Mouse (Mus musculus) hindbrain, embryonic 12.5 days (tissue): ENCODE data around the gene Fam167b. TPM values are rescaled to one million over a fixed set of nuclear protein-coding genes. Genes with fewer than 3 reads are reported as not detected.

ENCODE experiments used
- ATAC-seq: fragments of 200-750 bp; cut with Nextera tagmentation; 2 replicates; pipeline ENCODE4 v1.8.0; 2017; ENCODE audit warnings: moderate TSS enrichment; ENCODE audit not compliant: low FRiP score
- H3K27ac ChIP-seq: fragments of 300-500 bp; sonication (generic); 2 replicates; pipeline ENCODE4 v1.5.1; 2016; ENCODE audit warnings: mild to moderate bottlenecking
- H3K27me3 ChIP-seq: fragments of 300-500 bp; sonication (generic); 2 replicates; pipeline ENCODE4 v1.6.1; 2016; ENCODE audit warnings: mild to moderate bottlenecking
- H3K36me3 ChIP-seq: fragments of 300-500 bp; sonication (generic); 2 replicates; pipeline ENCODE4 v1.6.1; 2016; ENCODE audit warnings: mild to moderate bottlenecking
- H3K4me1 ChIP-seq: fragments of 300-500 bp; sonication (generic); 2 replicates; pipeline ENCODE4 v1.6.1; 2016
- H3K4me2 ChIP-seq: fragments of 300-500 bp; sonication (generic); replicated peaks from 2 replicates; pipeline ENCODE4 v1.6.1; 2016; ENCODE audit warnings: mild to moderate bottlenecking
- H3K4me3 ChIP-seq: fragments of 300-500 bp; sonication (generic); 2 replicates; pipeline ENCODE4 v1.5.1; 2016; ENCODE audit warnings: mild to moderate bottlenecking
- H3K9ac ChIP-seq: fragments of 300-500 bp; sonication (generic); 2 replicates; pipeline ENCODE4 v1.6.1; 2016; ENCODE audit warnings: mild to moderate bottlenecking, moderate library complexity
- H3K9me3 ChIP-seq: fragments of 300-500 bp; sonication (generic); replicated peaks from 2 replicates; pipeline ENCODE4 v1.6.1; 2016; ENCODE audit warnings: mild to moderate bottlenecking
- WGBS: fragments of 180-500 bp; shearing (Covaris S2); methylation state at CpG from one replicate; pipeline ENCODE4 v1.1.7; 2016; 5-methylcytosine and 5-hydroxymethylcytosine counted together
- polyA plus RNA-seq: library from polyadenylated mRNA; unstranded; fragments of >200 nt; fragmentation: Nextera tagmentation; extraction: Ambion mirVana; gene quantifications from 2 replicates; pipeline ENCODE4 v1.2.1, GENCODE M21; 2016

The Fam167b gene
- polyA plus RNA-seq, 1 experiment from 2014 or later, result 1.7 TPM

- peak; percentile 86 for ATAC-seq
- Histone ChIP-seq H3K4me3 (peak within 1 kb of the TSS; percentile 51), H3K27me3 (no peaks in the 10 kb centered on the region), H3K4me2 (peak within 1 kb of the TSS; percentile 70), H3K36me3 (peaks cover 17% of the 10 kb centered on the region), H3K9ac (peak within 1 kb of the TSS; percentile 77), H3K4me1 (peaks cover 27% of the 10 kb centered on the region), H3K9me3 (no peaks in the 10 kb centered on the region), H3K27ac (peak within 1 kb of the TSS; percentile 83)
- WGBS, result 4% methylated on average over 44 of the region's 44 CpGs
These were observed 40.7 kb upstream of the Fam167b start, which contains the start of gene Iqcc for GRCm38 (mm10) chr4:129618786-129619691. Gene Iqcc, minus strand, starts transcription at chr4:129619099.

GRCm38 (mm10) chr4:129618031-129618430 lies 39.7 kb upstream of the Fam167b start:
- H3K36me3 ChIP-seq, result peaks cover 17% of the 10 kb centered on the region
- H3K9ac ChIP-seq, result peak overlapping the region; percentile 77
- no peaks in the 10 kb centered on the region for H3K27me3 ChIP-seq
- H3K4me2 ChIP-seq, result peak overlapping the region; percentile 70
- no peak for ATAC-seq
- peak overlapping the region; percentile 51 for H3K4me3 ChIP-seq
- H3K27ac ChIP-seq, result no peak overlapping the region
- H3K9me3 ChIP-seq, result no peaks in the 10 kb centered on the region
- H3K4me1 ChIP-seq, result peaks cover 24% of the 10 kb centered on the region
- WGBS, result 93% methylated on average over 5 of the region's 5 CpGs

GRCm38 (mm10) chr4:129617121-129617641 lies 38.8 kb upstream of the Fam167b start:
- Histone ChIP-seq H3K9ac (no peak overlapping the region), H3K9me3 (no peaks in the 10 kb centered on the region), H3K27me3 (no peaks in the 10 kb centered on the region), H3K4me2 (no peak overlapping the region), H3K4me3 (no peak overlapping the region), H3K36me3 (peaks cover 17% of the 10 kb centered on the region), H3K27ac (no peak overlapping the region), H3K4me1 (peaks cover 16% of the 10 kb centered on the region)
- ATAC-seq, result no peak
- 93% methylated on average over 7 of the region's 7 CpGs for WGBS

DNA sequence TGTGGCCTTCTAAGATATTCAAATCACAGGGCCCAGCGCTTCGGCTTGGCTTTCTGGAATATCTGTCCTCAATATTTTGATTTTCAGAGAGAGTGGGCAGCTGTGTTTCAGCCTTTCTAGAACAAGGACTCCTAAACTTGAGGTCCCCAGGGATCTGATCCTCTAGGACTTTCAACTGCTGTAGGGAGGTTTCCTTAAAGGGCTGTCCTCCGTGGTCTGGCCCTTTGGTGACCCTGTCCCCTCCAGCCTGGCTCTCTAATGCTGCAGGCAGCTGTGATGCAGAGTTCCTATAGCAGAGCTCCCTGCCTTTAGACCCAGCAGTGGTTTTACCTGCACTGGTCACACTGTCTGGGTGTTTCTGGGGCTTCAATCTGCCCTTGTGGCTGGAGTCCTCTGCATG lies 38.3 kb upstream of the Fam167b start:
- no peak overlapping the region for H3K4me2 ChIP-seq
- H3K4me3 ChIP-seq, result no peak overlapping the region
- H3K4me1 ChIP-seq, result peaks cover 11% of the 10 kb centered on the region
- WGBS, result 91% methylated on average over 3 of the region's 3 CpGs
- H3K27ac ChIP-seq, result no peak overlapping the region
- H3K27me3 ChIP-seq, result no peaks in the 10 kb centered on the region
- H3K9ac ChIP-seq, result no peak overlapping the region
- no peaks in the 10 kb centered on the region for H3K9me3 ChIP-seq
- ATAC-seq, result no peak
- H3K36me3 ChIP-seq, result peaks cover 17% of the 10 kb centered on the region

- no peaks in the 10 kb centered on the region for H3K27me3 ChIP-seq
- no peak overlapping the region for H3K4me2 ChIP-seq
- H3K27ac ChIP-seq, result no peak overlapping the region
- WGBS, result 89% methylated on average over 9 of the region's 9 CpGs
- no peak for ATAC-seq
- H3K4me1 ChIP-seq, result peaks cover 11% of the 10 kb centered on the region
- H3K9ac ChIP-seq, result no peak overlapping the region
- H3K36me3 ChIP-seq, result peaks cover 17% of the 10 kb centered on the region
- H3K9me3 ChIP-seq, result no peaks in the 10 kb centered on the region
- H3K4me3 ChIP-seq, result no peak overlapping the region
These were observed 37.5 kb upstream of the Fam167b start for GRCm38 (mm10) chr4:129615801-129616290.

- no peaks in the 10 kb centered on the region for H3K27me3 ChIP-seq
- 82% methylated on average over 6 of the region's 6 CpGs for WGBS
- no peak within 1 kb of the TSS for H3K9ac ChIP-seq
- H3K9me3 ChIP-seq, result no peaks in the 10 kb centered on the region
- H3K27ac ChIP-seq, result no peak within 1 kb of the TSS
- peaks cover 27% of the 10 kb centered on the region for H3K36me3 ChIP-seq
- peaks cover 9% of the 10 kb centered on the region for H3K4me1 ChIP-seq
- no peak within 1 kb of the TSS for H3K4me2 ChIP-seq
- ATAC-seq, result no peak
- no peak within 1 kb of the TSS for H3K4me3 ChIP-seq
These were observed 35.7 kb upstream of the Fam167b start, which contains the start of gene Dcdc2b for GRCm38 (mm10) chr4:129614093-129614492. Gene Dcdc2b, minus strand, starts transcription at chr4:129614257.

DNA sequence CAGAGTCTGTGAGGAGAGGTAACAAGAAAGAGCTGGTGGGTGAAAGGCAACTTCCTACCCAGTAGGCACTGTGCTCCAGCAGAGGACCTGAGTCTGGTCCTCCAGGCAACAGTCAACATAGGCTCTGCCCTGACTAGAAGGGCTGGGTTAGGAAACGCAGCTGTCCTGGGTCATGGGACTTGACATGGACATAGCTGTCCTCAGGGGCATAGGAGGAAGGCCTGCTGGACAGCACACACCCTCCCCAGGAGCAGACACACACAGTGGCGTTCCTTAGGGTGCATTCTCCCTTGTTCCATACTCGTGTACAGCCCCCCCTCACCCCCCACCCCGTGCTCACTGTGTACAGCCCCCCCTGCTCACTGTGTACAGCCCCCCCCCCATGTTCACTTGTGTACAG lies 32.1 kb upstream of the Fam167b start:
- H3K27ac ChIP-seq, result no peak overlapping the region
- no peaks in the 10 kb centered on the region for H3K9me3 ChIP-seq
- ATAC-seq, result no peak
- 72% methylated on average over 4 of the region's 4 CpGs for WGBS
- no peak overlapping the region for H3K4me3 ChIP-seq
- H3K27me3 ChIP-seq, result no peaks in the 10 kb centered on the region
- H3K36me3 ChIP-seq, result peaks cover 33% of the 10 kb centered on the region
- H3K4me2 ChIP-seq, result no peak overlapping the region
- no peaks in the 10 kb centered on the region; the same call in none of the 2 replicates for H3K4me1 ChIP-seq
- no peak overlapping the region for H3K9ac ChIP-seq

DNA sequence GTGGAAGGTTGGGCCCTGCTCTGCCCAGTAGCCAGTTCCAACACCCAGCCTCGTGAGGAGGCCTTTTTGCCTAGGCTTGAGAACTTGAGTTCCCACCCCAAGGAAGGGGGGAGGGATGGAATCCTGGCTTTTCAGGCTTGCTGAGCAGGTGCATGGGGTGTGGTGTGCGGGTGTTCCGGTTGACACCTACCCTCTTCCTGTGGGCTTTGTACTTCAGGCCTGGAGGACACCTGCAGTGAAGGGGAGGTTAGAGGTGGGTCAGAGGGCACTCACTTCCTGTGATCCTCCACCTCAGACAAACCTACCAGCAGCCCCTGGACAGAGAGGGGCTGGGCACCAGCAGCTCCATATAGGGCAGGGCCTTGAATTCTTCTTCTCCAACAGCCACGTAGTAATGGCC lies 31.7 kb upstream of the Fam167b start:
- peak; percentile 18; the same call in 1 of the 2 replicates for ATAC-seq
- H3K9me3 ChIP-seq, result no peaks in the 10 kb centered on the region
- no peaks in the 10 kb centered on the region; the same call in none of the 2 replicates for H3K4me1 ChIP-seq
- no peaks in the 10 kb centered on the region for H3K27me3 ChIP-seq
- WGBS, result 60% methylated on average over 4 of the region's 4 CpGs
- no peak overlapping the region for H3K4me3 ChIP-seq
- H3K36me3 ChIP-seq, result peaks cover 36% of the 10 kb centered on the region
- H3K4me2 ChIP-seq, result no peak overlapping the region
- H3K9ac ChIP-seq, result no peak overlapping the region
- no peak overlapping the region for H3K27ac ChIP-seq

GRCm38 (mm10) chr4:129609139-129609631 lies 30.8 kb upstream of the Fam167b start:
- Histone ChIP-seq H3K4me2 (no peak overlapping the region), H3K27me3 (no peaks in the 10 kb centered on the region), H3K36me3 (peaks cover 44% of the 10 kb centered on the region), H3K4me1 (no peaks in the 10 kb centered on the region; the same call in none of the 2 replicates), H3K9me3 (no peaks in the 10 kb centered on the region), H3K9ac (no peak overlapping the region), H3K27ac (0 out of 2 replicates have a peak overlapping the region, but pooled peaks have one; percentile 5), H3K4me3 (no peak overlapping the region)
- ATAC-seq, result no peak; the same call in 1 of the 2 replicates
- 86% methylated on average over 12 of the region's 12 CpGs for WGBS

DNA sequence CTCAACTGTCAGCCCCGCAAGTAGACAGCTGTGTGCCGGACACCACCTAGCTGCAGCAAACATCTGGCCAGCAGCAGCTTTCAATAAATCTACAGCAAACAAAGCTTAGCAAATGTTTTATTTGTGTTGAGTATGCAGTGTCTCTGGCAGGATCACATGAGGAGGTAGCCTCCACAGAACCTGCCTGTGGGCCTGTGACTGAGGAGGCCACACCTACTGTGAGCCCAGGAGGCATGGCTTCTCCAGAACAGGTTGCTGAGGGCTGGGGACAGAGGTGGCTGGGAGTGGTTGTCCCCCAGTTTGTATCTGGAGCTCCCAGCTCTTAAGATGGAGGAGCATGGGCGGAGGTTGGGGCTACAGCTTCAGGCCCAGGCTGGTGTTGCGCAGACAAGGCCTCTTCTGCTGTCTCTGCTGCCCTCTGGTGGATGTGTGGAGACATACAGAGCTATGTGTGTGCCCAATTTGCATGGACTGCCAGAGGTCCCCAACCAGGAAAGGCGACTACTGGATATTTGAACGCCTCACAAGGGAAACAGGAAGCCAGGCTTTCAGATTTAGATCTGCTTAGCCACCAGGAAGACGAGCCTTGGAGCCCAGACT lies 30.2 kb upstream of the Fam167b start:
- no peak overlapping the region for H3K4me2 ChIP-seq
- no peaks in the 10 kb centered on the region for H3K27me3 ChIP-seq
- peak overlapping the region; percentile 8; the same call in 1 of the 2 replicates for H3K9ac ChIP-seq
- H3K4me1 ChIP-seq, result no peaks in the 10 kb centered on the region; the same call in none of the 2 replicates
- H3K4me3 ChIP-seq, result no peak overlapping the region
- H3K36me3 ChIP-seq, result peaks cover 51% of the 10 kb centered on the region
- WGBS, result 35% methylated on average over 7 of the region's 7 CpGs
- H3K9me3 ChIP-seq, result no peaks in the 10 kb centered on the region
- peak overlapping the region; percentile 37; the same call in 1 of the 2 replicates for H3K27ac ChIP-seq
- ATAC-seq, result peak; percentile 84

DNA sequence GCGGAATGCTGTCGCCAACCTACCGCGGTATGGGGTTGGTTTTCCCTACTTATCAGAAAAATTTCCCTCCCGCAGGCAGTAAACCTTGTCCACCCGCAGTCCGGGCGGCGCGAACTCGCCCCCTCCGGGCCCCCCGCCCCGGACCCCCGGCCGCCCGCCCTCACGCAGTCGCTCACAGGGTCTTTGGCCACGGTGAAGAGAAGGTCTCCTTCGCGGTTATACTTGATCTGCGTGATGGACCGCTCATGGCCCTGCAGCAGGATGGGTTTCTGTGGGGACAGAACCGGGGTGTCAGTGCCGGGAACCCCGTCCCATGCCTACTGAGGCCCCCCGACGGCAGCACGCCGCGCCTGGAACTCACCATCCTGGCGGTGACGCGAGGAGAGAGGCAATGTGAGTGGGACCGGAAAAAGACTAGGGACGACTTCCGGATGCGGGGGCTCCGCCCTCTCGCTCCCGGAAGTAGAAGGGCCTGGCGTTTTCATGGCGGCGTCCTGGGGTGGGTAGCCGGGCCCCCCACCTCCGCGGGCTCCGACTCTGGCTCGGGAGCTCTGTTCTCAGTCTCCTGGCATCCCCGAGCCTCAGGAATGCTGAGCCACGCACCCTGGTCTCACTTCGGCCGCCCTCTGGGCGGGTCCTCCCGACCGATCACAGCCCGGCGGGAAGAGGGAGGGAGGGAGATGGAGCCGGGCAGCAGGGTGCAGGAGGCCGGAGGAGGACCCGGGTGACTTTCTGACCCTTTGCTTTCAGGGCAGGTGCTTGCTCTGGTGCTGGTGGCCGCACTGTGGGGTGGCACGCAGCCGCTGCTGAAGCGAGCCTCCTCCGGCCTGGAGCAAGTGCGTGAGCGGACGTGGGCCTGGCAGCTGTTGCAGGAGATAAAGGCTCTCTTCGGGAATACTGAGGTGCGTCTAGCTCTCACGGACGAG lies 22.1 kb upstream of the Fam167b start, which contains the start of the genes Eif3i and Tmem234:
Gene Eif3i, minus strand, starts transcription at position 416 of the 926 bp plus-strand sequence.
Gene Tmem234, plus strand, starts transcription at position 436 of the 926 bp plus-strand sequence.
- peak within 1 kb of the TSS; percentile 87 for H3K4me2 ChIP-seq
- ATAC-seq, result peak; percentile 90
- H3K36me3 ChIP-seq, result peaks cover 47% of the 10 kb centered on the region
- no peaks in the 10 kb centered on the region for H3K27me3 ChIP-seq
- H3K4me3 ChIP-seq, result peak within 1 kb of the TSS; percentile 98
- H3K9ac ChIP-seq, result peak within 1 kb of the TSS; percentile 81
- peaks cover 31% of the 10 kb centered on the region for H3K4me1 ChIP-seq
- H3K27ac ChIP-seq, result peak within 1 kb of the TSS; percentile 66
- no peaks in the 10 kb centered on the region for H3K9me3 ChIP-seq
- WGBS, result under 1% methylated on average over 71 of the region's 74 CpGs
